Mouse (Mus musculus): ENCODE measurements at regions not wholly inside any gene's neighbourhood (a gene's known extent, or its start where the extent isn't known, plus 50 kb on each side); places are given as distances from the start of the nearest gene placed in this dataset.

DNA sequence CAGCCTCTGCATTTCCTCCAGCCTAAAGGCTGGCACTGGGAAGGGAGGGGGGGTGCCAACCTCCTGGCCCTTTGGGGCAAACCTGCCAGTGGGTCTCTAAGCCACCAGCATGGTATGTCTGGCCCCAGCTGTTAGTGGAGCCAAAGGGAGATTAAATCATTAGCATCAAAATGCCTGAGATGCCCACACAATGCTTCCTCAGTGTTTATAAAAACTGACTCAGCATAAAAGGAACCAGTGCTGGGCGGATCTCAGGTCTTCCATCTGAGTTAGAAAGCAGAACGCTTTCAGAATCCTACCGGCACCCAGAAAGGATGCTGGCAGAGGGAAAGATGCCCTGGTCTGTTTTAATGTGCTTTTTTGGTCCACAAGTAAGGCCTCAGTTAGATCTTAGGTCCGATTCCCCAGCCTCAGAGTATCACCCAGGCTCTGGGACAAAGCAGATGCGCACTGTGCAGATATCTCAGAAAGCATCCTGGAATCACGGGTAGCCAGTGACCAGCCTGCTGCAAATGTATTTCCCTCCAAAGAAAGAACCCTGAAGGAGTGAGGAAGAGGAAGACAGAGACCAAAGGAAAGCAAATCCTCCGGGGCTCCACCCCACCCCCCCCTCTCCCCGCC lies 53.3 kb upstream of the Armc2 start:
- intact Hi-C loops (cut with DNase I) = no loop called here

DNA sequence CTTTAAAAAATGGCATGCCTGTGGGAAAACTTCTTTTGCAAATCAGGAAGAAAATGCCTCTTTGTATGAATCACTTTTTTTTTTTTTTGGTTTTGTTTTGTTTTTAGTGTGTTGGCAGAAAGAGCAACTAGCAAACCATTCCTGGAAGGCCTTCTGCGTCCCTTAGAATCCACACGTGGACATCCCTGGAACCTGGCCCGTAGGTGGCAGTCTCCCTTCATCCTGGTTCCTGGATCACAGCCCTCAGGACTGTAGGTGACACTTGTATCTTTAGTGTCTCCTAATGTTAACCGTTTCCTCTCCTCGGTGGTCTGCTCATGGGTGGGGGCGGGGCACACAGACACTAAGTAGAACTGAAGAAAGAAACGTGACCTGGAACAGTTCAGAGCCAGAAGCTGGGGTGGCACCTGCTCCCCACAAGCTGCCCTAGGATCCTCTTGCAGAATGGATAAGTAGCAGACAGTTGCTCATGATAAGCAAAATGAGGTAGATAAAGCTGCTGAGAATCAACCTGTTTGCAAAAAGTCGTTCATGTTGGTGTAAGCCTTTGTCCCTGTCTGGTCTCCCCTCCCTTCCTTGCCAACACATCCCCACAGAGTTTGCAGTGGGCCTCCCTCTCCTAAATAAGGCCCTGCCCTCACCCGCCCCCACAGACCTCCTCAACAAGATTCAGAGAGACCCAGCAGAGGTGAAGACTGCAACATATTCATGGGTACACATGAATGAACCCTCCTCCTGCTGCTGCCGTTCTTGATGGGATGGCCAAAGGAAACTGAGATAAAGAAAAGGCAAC lies 52.6 kb upstream of the Armc2 start:
- DNase-seq (ENCODE audit: low spot score in 2 of 2) = no peak
- intact Hi-C loops (cut with DNase I) = no loop called here

More for the DNA sequence above, 53.3 kb upstream of the Armc2 start:
- DNase-seq (ENCODE audit: low spot score in 2 of 2) = no peak

DNA sequence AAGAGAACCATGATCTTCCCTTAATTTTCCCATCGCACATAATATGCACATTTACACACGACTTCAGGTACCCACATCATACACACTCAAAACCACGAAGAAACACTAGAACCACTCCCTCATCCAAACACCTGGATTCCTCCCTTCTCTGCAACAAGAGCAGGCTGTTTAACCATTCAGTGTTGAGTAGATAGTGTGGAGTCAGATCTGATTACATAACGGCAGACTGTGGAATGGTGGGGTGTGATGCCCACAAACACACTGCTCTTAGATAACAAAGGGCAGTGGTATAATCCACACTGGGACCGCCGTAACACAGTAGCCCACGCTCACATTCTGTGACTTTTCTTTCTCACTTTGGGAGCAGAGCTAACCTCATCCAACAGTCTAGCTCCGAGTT lies 51.5 kb upstream of the Armc2 start:
- no peak for DNase-seq (ENCODE audit: low spot score in 2 of 2)
- intact Hi-C loops (cut with DNase I) = no loop called here

DNA sequence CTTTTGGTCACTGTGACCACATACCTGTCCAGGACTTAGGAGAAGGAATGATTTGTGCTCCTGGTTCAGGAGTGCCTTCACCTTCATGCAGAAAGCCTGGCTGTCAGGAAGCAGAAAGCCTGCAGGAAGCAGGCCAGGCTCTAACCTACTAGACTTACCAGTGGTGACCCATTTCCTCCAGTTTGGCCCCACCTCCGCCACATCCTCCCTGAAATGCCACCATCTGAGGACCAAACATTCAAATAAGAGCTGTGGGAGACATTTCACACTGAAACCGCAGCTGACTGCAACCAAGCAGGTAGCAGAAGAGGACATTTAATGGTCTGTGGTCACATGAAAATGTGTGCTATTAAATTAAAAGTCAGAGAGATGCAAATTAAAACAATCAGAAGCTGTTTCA lies 50.3 kb upstream of the Armc2 start:
- intact Hi-C loops (cut with DNase I) = no loop called here
- no peak for DNase-seq (ENCODE audit: low spot score in 2 of 2)

Data from left cerebral cortex, postnatal 36 days (tissue).